Mouse (Mus musculus): ENCODE data around the gene Nsun5. TPM values are rescaled to one million over a fixed set of nuclear protein-coding genes. Genes with fewer than 3 reads are reported as not detected.

The Nsun5 gene
- 12.1 and 14.1 TPM in 2 replicates for polyA plus RNA-seq (2012; rRNA removed)

DNA sequence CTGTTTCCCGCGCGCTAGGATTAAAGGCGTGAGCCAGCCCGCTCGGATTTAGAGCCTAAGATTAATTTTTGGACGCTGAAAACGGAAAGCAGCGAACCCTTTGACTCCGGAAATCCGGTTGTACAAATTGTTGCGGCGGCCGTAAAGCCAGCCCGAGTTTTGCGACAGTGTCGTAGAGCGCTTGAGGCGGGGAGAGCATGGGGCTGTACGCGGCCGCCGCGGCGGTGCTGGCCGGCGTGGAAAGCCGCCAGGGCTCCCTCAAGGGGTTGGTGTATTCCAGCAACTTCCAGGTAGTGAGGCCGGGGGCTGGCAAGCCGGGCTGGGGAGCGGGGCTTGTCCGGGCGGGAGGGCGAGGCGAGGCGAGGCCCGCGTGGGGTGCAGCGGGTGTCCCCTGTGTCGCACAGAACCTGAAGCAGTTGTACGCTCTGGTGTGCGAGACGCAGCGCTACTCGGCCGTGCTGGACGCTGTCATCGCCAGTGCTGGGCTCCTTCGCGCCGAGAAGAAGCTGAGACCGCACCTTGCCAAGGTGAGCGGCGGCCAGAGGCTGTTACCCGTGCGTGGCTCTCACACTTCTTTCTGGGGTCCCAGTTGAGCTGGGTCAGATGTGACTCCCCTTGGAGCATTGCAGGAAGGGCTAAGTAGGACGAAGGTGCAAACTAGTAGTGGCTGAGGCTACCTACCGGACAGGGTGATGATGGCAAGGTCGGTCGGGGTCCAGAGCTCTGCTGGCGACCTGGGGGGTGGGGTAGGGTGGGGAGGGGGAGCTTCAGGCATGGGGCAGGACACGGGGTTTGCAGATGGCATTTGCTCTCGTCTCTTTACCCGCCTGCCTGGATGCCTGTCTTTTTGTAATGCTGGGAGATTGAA, at the start of gene Nsun5:
Gene Nsun5, plus strand, starts transcription at position 167 of the 868 bp plus-strand sequence.

DNA sequence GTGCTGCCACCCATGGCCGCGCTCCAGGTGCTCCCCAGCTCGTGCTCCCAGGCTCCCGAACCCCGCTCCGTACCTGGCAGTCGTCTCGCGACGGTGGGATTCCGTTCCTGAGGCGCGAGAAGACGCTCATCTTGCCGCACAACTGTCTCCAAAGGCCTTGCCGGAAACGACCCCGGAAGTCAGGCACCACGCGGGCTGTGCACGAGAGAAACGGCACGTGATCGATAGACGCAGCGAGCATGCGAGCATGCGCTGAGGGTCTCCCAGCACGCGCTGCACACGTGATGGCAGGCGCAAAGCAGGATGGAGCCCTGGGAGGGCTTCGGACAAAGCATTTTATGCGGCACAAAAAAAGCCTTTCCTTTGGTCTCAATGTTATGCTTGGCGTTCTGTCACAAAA, 19.9 kb upstream of the Nsun5 start, which contains the start of gene Fkbp6:
Gene Fkbp6, minus strand, starts transcription at position 183 of the 400 bp plus-strand sequence.

DNA sequence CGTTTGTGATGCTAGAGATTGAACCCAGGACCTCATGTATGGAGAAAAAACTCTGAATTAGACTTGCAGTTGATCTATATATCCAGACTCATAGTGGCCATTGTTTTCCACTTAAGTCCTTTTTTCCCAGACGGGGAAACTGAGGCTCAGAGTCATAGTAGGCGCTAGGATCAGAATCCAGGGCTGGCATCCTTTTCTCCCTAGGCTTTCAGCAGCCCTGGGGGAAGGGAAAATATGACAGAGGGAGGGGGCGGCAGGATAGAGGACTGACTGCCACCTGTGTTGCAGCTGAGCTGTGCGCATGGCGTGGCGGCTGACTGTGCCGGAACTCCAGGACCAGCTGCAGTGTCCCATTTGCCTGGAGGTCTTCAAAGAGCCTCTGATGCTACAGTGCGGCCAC, 16.8 kb upstream of the Nsun5 start, which contains the start of gene Trim50:
Gene Trim50, plus strand, starts transcription at position 301 of the 400 bp plus-strand sequence.

DNA sequence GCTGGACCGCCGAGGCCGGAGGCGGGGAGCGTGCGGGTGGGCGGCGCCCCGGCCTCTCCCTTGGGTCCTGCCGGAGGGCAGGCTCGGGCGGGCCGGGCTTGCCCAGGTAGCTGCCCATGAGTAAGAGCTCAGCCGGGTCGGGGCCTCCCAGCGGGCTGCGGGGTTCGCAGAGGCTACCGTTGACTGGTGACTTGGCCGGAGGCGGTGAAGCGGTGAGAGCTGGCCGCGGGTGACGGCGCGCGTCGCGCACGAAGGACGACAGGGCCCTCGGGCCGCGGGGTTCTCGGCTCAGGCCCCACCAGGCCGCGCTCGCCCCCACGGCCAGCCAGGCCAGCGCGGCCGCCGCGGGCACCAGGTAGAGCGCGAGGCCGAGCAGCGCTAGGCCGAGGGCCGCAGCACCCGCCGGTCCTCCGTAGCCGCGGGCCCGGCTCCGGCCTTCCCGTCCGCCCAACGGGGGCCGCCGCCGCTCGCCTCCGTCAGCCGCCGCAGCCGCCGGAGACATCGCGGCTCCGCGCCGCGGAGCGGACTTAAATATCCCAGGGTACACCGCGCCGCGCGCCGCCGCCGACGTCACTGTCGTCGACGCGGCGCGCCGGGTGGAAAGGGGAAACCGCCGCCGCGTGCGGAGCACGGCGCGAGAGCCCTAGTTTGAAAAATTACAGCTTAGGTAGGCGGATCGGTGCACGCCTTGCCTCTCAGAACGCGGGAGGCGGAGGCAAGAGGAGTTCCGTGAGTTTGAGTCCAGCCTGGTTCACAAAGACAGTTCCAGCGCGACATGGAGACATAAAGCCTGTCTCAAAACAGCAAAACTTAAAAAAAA, 24.5 kb downstream of the Nsun5 start, which contains the start of gene Pom121:
Gene Pom121, minus strand, starts transcription at position 543 of the 820 bp plus-strand sequence.

Other genes with a start within 250 kb of the Nsun5 start
- gene Tbl2, start 220.3 kb upstream of the Nsun5 start, polyA plus RNA-seq (2012; rRNA removed) = 5.1 and 5.8 TPM in 2 replicates
- 11.7 and 11.8 TPM in 2 replicates for gene Bcl7b, start 201.7 kb upstream of the Nsun5 start, polyA plus RNA-seq (2012; rRNA removed)
- gene Baz1b, start 182.7 kb upstream of the Nsun5 start, polyA plus RNA-seq (2012; rRNA removed) = 21.3 and 23.6 TPM in 2 replicates
- gene Fzd9, start 118.7 kb upstream of the Nsun5 start, polyA plus RNA-seq (2012; rRNA removed) = 0.12 and 0.25 TPM in 2 replicates
- 0.05 TPM in 1 of 2 replicates, not detected in the other for gene Fkbp6, start 19.9 kb upstream of the Nsun5 start, polyA plus RNA-seq (2012; rRNA removed)
- gene Trim50, start 16.7 kb upstream of the Nsun5 start, polyA plus RNA-seq (2012; rRNA removed) = not detected in 2 replicates
- 5.7 and 8.6 TPM in 2 replicates for gene Pom121, start 24.6 kb downstream of the Nsun5 start, polyA plus RNA-seq (2012; rRNA removed)
- gene Hip1, start 175.2 kb downstream of the Nsun5 start, polyA plus RNA-seq (2012; rRNA removed) = 1.9 and 2.0 TPM in 2 replicates
- gene Ccl26, start 193.6 kb downstream of the Nsun5 start, polyA plus RNA-seq (2012; rRNA removed) = not detected in 2 replicates
- 10.5 and 12.0 TPM in 2 replicates for gene Ccl24, start 203.1 kb downstream of the Nsun5 start, polyA plus RNA-seq (2012; rRNA removed)

Measured in liver, embryonic 14 days (tissue).